Mouse (Mus musculus): ENCODE results near the gene Fam207a.

- TF ChIP-seq GATA1 (IDR thresholded peaks at IDR 0.05; ENCODE audit: borderline replicate concordance, low read length) (no peak), FLI1 (IDR thresholded peaks at IDR 0.05; ENCODE audit: low read length) (no peak)
Observed at GRCm38 (mm10) chr10:77530140-77530539, 14.6 kb upstream of the Fam207a start, which contains the start of gene Itgb2.

Measured in megakaryocyte, embryonic 14.5 days (primary cell).